Mouse (Mus musculus) frontal cortex, postnatal 36 days (tissue): Measurements from ENCODE around the gene Ier3.

Experiments used
- DNase-seq, 2 experiments: peaks; one replicate each; pipeline ENCODE4 v3.0.0; 2022; ENCODE audit warnings: low spot score in 2 of 2

Ier3 gene

GRCm38 (mm10) chr17:35866911-35867890 is 45.7 kb downstream of the Ier3 start:
- no peak for DNase-seq

DNA sequence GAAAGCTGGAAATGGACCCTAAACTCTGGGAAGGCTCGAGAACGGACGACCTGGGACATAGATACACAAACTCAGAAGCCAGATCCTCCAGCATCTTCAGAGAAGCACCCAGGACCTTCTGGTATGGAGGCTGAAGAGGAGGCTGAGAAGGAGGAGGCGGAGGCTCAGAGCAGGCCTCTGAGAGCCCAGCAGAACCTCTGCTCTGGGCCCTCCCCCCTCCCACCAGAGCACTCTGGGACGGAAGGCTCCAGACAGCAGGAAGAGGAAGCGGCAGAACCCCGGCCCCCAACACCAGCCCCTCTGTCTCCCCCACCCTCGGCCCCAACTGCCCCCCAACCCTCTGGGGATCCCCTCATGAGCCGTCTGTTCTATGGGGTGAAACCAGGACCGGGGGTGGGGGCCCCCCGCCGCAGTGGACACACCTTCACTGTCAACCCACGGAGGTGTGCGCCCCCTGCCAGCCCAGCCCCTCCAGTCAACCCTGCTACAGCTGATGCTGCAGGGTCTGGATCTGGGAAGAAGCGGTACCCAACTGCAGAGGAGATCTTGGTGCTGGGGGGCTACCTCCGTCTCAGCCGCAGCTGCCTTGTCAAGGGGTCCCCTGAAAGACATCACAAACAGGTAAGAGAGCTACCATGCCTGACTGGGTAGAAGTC is 46.8 kb downstream of the Ier3 start:
- no peak for DNase-seq

DNA sequence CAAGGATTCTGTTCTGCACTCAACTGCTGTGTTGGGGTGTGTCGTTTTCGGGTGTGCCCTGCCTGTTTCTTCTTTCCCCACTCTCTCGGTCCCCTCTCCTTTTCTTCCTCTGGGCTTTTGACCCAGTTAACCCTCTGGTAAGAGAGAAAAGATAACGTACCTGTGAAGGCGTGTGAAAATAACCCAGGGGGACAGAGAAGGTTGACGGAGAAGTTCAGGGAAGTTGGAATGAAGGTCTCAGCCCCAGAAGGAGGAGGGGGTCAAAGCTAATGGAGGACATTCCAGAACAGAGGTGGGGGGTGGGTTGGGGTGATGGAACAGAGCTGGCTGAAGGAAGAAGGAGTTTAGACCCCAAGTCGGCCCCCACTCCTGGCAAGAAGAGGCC is 47.5 kb downstream of the Ier3 start:
- DNase-seq, result no peak

DNA sequence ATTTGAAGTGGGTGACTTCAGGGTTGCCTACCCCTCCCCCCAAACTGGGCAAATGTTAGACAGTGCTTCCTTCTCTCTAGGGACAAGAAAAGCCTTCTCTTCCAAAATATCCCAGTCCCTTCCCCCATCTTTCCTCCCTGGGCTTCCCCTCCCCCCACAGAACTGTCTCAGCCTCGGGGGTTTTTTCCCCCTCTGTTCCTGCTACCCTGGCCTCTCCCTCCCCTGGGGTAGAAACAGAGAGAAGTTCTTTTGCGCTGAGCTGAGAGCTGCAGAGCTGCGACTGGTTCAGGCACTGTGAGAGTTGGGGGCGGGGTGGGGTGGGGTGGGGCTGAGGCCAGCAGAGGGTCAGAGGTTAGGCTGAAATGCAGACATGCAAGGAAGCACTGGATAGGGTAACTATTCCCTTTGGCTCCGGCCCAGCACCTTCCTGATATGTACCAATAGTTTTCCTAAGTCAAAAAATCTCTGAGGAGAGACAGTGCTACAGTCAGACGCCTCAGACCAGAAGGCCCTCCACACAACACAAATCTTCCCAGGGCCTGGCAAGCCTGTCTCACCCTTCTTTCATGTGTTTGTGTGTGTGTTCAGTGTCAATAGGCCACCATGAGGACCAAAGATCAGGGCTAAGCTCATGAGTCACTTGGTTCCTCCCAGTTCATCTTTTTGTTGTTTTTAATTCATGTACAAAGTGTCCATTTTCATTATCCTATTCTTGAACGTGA is 48.0 kb downstream of the Ier3 start:
- DNase-seq, result no peak

DNA sequence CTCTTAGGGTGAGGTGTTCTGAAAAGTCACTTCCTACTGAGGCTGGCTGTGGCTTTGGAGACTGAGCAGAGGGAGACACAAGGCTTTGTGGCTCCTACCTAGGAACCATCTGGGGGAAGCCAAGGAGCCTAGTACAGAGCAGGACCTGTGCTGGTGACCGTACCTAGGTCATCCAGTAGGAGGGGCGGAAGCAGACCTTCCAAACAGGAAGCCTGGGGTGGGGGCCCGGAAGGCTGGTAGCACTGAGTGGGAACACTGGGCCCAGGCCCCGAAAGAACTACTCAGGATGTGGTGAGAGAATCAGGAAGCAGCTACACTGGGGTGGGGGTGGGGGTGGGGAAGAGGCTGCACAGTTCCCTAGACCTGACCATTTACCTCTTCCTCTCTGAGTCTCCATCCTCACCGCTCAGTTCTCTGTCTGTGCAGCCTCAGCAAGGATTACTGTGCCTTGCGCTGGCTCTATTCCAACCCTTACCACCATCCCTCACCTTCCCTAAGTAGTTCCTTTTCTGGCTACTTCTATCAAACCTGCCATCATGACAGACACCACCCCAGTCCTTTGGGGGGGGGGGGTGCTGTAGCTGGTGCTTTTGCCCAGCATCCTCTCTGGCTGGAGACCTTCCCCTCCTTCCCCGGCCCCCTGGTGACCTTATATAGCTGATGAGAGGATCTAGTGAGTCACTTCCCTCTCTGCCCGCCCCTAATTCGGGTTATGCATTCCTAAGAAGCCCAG is 48.8 kb downstream of the Ier3 start:
- DNase-seq, result no peak

DNA sequence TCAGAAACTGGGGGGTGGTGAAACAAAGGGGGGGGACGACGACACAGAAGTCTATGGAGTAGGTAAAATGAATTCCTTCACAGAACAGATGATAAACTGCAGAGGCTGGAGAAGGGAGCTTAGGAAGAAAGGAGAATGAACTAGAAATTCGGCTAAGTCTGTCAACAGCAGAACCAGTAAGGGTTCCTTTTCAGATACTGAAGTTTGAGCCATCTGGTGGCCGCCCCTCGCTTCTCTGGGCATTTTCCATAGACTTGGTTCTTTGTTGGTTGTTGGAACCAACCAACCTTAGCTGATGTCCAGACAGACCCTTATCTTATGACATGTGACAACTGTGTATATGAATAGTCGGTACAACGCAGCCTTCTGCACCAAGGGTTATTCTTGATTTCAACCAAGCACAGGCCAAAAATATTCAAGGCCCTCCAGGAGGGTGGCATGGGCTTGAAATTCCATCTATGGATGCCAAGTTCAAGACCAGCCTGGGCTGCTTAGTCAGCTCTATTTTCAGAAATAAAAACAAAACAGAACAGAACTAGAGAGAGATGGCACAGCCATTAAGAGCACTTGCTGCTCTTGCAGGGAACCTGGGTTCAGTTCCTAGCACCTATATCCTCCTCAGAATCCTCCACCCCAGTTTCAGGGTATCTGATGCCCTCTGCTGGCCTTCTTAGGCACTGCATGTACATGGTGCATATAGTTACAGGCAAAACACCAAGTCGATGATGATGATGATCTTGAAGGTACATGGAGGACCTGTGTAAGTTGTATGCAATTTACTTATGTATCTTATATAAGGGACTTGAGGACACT is 49.6 kb downstream of the Ier3 start:
- no peak for DNase-seq
